Mouse (Mus musculus) lung, adult 2 months (tissue): Measurements from ENCODE around the gene Arl15.

ENCODE experiments used
- CTCF ChIP-seq: fragments of 200-500 bp; IDR thresholded peaks from 2 replicates; pipeline ENCODE4 v1.5.1; 2011; ENCODE audit warnings: mild to moderate bottlenecking, low read length, control low read depth; ENCODE audit not compliant: insufficient read depth
- POLR2A ChIP-seq: fragments of 200-500 bp; IDR thresholded peaks from 2 replicates; pipeline ENCODE4 v1.6.1; 2011; ENCODE audit warnings: low read depth, mild to moderate bottlenecking, control low read depth, low read length, borderline replicate concordance; ENCODE audit errors: extremely low read depth

DNA sequence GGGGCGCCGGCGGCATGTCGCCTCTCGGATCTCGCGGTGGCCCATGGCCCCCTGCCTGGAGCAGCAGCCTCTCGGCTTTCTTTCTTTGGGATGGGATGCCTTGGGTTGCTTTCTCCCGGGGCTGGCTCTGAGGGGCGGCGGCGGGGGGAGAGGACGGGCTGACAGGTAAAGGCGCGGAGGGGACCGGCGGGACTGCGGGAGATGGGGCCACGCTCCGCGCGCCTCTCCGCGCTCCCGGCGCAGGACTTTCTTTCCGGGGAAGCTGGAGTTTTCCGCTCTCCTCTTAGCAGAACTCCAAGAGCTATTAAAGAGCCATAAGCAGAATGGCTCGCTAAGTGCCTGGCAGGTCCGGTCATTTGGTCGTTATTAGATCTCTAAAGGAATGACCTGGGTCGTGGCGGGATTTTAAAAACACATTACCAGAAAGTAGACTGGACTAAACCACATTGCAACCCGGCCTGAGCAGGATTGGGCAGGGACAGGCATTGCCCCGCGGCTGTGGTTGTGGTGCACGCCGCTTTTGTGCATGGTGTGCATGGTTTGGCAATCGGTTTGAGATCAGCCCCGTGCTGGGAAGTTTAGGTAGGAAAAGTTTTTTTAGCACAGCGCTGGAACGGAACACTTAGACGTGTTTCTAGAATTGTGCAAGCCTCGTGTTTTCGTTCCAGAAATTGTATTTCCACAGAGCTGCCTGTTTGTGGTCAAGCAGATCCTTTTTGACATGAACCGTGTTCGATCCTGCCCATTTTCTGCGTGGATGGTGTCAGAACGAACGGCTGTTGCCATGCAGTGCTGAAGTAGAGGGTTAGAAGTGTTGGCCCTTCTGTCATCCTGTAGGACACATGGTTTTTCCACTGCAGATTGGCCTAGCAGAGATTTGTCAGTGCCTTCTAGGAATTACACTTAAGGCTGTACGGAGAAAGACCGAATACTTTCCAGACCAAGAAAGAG, 675 bp downstream of the Arl15 start:
- TF ChIP-seq POLR2A (no peak), CTCF (no peak)
